Mouse (Mus musculus): Measurements from ENCODE around the gene Macf1.

The Macf1 gene

GRCm38 (mm10) chr4:123404056-123404455, 280.1 kb downstream of the Macf1 start:
- no peak for DNase-seq (ENCODE audit: low spot score)

DNA sequence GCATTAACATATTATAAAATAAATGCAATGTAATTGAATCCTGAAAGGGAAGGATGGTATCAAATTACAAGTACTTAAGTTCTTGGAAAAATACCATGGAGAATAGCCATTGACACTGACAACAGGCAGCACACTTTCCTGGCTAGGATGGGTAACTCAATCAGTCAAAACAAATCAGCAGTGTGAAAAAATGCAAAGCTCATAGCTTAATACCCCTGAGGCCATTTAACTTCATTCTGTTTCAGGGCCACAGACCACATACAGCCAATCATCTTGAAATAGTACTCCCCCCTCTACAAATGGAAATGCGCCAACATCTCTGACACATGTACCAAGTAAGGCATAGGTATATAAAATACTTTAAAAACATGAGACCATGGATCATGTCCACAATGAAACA, 281.9 kb downstream of the Macf1 start:
- peak; percentile 20 for DNase-seq (ENCODE audit: low spot score)

- no peak for DNase-seq (ENCODE audit: low spot score)
Measured at GRCm38 (mm10) chr4:123401265-123401664, 282.9 kb downstream of the Macf1 start.

GRCm38 (mm10) chr4:123397643-123398434, 286.3 kb downstream of the Macf1 start:
- DNase-seq (ENCODE audit: low spot score), result no peak

GRCm38 (mm10) chr4:123397049-123397448, 287.1 kb downstream of the Macf1 start:
- DNase-seq (ENCODE audit: low spot score), result no peak

- DNase-seq (ENCODE audit: low spot score), result no peak
Measured at GRCm38 (mm10) chr4:123395435-123396000, 288.6 kb downstream of the Macf1 start.

DNA sequence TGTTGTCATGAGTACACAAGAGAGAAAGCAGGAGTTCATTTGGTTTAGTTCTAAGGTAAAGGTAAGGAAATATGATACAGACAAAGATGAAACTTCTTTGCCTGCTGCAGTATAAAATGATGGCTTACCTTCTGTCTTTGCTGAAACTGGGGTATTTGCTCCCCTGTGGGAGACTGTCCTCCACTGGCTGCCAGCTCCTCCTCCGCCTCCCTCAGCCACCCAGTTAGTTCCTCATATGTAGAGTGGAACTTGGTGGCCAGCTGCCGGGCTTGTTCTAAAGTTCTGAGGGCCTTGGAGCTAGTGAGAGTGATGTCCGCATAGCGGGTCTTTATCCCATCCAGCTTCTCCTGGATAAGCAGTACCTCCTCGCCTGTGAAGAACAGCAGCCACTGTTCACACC, 289.3 kb downstream of the Macf1 start:
- no peak for DNase-seq (ENCODE audit: low spot score)

DNA sequence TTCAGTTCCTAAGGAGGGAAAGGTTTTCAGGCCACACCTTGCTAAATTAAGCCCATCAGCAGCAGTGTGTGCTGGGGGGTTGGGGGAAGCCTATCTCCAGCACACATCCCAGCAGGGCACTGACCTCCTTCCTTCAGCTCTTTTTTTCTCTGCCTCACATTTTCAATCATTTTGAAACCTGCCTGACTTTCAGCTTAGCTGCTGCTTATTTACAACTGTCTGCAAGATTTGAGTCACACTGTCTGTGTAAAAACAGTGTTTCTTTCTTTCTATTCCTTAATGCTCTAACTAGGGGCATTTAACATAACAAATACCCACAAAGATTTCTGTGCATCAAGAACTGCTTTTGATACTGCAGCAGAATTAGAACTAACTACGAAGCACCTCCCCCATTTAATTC, 289.9 kb downstream of the Macf1 start:
- DNase-seq (ENCODE audit: low spot score), result no peak

- no peak for DNase-seq (ENCODE audit: low spot score)
Measured at GRCm38 (mm10) chr4:123393004-123393403, 291.2 kb downstream of the Macf1 start.

DNA sequence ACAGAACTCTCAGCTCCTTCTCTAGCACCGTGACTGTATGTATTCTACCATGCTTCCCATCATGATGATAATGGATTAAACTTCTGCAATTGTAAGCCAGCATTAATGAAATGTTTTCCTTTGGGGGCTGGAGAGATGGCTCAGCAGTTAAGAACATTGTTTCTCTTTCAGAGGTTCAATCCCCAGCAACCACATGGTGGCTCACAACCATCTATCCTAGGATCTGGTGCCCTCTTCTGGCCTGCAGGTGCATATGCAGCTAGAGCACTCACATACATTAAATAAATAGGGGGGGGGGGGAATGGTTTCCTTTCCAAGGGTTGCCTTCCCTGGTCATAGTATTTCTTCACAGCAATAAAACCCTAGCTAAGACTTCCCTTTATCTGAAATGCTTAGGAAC, 292.0 kb downstream of the Macf1 start:
- DNase-seq (ENCODE audit: low spot score), result no peak

DNA sequence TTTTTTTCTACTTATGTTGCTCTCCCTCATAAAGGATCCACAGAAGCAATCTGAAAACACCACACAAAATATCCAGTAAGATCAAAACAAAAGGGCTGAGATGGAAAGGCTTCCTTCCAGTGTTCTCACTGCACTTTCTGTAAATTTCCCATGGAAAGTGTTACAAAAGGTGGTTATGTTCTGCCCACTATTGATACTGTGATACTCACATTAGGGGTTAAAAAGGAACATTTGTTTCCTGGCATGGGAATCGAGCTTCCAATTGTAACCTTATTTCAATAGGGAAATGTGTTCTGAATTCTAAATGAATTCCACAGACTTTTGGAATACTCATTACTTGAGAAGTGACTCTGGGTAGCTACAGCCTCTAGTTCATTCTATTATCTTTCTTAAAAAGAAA, 299.1 kb downstream of the Macf1 start:
- DNase-seq (ENCODE audit: low spot score), result no peak

DNA sequence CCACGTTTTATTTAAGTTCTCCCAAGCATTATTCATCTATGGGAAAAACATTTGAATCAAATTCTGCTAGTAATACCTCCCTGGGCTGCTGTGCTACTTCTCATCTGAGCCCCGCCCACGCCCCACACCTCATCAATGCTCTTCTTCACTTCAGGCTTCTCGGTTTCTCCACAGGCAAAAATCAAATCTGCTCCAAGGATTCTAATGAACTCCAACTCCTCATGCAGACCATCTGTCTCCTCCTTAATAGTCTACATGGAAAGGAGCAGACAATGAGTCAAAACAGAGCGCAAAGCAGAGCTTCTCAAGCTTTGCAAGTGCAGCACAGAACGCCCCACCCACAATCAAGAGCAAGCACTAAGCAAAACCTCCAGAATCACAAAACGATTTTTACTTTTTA, 301.0 kb downstream of the Macf1 start:
- DNase-seq (ENCODE audit: low spot score), result no peak

DNA sequence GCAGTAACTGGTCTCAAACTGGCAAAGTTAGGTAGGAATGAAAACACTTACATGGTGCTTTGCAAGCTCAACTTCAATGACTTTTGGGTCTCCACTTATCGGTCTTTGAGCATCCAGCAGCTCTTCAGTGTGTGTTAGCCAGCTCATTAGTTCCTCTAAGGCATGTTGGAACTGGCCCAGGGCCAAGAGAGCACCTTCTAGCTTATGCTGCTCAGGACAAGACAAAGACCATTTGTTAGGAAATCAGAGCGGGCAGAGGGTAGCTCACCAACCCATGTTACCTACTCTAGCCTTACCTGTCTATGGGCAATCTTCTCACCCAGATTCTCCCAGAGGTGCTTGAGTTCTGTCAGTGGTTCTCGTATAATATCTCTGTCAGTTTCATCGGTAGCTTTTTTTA, 302.1 kb downstream of the Macf1 start:
- DNase-seq (ENCODE audit: low spot score), result no peak

GRCm38 (mm10) chr4:123381598-123381997, 302.6 kb downstream of the Macf1 start:
- DNase-seq (ENCODE audit: low spot score), result no peak

- no peak for DNase-seq (ENCODE audit: low spot score)
Measured at GRCm38 (mm10) chr4:123376031-123376430, 308.1 kb downstream of the Macf1 start.

- DNase-seq (ENCODE audit: low spot score), result no peak
Measured at GRCm38 (mm10) chr4:123374316-123375008, 309.7 kb downstream of the Macf1 start.

DNA sequence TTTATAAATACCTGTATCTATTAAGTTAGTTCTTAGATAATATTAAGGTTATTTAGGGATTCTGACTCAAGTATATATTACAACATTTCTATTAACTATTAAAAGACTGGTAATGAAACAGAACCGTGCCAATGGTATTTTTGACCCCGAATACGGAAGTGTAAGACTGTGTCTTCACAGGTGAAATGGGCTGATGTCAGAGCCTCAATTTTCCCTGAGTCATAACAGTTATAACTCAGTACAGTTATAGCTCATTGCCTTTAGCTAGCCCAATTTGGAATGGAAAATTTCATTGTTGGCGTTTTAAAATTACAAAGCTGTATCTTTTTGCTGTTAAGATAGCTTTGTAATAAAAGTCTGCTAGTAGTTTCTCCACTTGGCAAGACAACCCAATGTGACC, 320.6 kb downstream of the Macf1 start:
- DNase-seq (ENCODE audit: low spot score), result no peak

GRCm38 (mm10) chr4:123360771-123361170, 323.4 kb downstream of the Macf1 start:
- no peak for DNase-seq (ENCODE audit: low spot score)

DNA sequence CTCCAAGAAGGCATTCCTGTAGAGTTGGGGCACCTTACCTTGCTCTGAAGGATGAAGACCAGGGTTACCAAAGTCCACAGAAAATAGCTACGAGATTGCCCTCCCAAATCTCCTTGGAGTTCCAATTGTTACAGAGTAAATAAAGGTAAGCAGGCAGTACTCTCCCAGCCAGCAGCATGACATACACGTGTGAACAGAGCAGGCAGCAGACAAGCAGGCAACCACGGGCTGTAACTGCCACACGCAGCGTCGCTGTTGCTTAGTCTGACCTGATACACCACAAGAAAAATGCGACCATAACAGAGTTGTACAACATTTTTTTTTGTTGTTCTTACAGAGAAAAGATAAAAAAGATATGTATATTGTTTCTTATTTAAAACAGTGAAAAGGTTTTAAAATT, 325.5 kb downstream of the Macf1 start:
- DNase-seq (ENCODE audit: low spot score), result no peak

- no peak for DNase-seq (ENCODE audit: low spot score)
Measured at GRCm38 (mm10) chr4:123355941-123356340, 328.2 kb downstream of the Macf1 start.

- DNase-seq (ENCODE audit: low spot score), result no peak
Measured at GRCm38 (mm10) chr4:123353271-123353877, 330.8 kb downstream of the Macf1 start.

- no peak for DNase-seq (ENCODE audit: low spot score)
Measured at GRCm38 (mm10) chr4:123343471-123343789, 340.7 kb downstream of the Macf1 start.
